Mouse (Mus musculus) left cerebral cortex, postnatal 14 days (tissue): ENCODE results near the gene Nanos2. TPM values are rescaled to one million over a fixed set of nuclear protein-coding genes. Genes with fewer than 3 reads are reported as not detected.

Experiments
- DNase-seq, 2 experiments: peaks; one replicate each; pipeline ENCODE4 v3.0.0; 2021 to 2022; ENCODE audit warnings: low spot score in 2 of 2, mixed read lengths in 1 of 2
- intact Hi-C: fragments of 180-260 bp; cut with DNase I; formaldehyde crosslinking; loops from one replicate; pipeline ENCODE4 v1.15.1; 2025
- total RNA-seq, 2 experiments: library from RNA; stranded (reverse); gene quantifications; 2 replicates each; pipeline ENCODE4 v1.2.3; 2021

The Nanos2 gene
- total RNA-seq, 2 experiments from 2014 or later = 0.42 to 0.75 TPM

- intact Hi-C loops = no loop called here
- DNase-seq = no peak
These were observed 23.4 kb downstream of the Nanos2 start for GRCm38 (mm10) chr7:19010581-19010980.

DNA sequence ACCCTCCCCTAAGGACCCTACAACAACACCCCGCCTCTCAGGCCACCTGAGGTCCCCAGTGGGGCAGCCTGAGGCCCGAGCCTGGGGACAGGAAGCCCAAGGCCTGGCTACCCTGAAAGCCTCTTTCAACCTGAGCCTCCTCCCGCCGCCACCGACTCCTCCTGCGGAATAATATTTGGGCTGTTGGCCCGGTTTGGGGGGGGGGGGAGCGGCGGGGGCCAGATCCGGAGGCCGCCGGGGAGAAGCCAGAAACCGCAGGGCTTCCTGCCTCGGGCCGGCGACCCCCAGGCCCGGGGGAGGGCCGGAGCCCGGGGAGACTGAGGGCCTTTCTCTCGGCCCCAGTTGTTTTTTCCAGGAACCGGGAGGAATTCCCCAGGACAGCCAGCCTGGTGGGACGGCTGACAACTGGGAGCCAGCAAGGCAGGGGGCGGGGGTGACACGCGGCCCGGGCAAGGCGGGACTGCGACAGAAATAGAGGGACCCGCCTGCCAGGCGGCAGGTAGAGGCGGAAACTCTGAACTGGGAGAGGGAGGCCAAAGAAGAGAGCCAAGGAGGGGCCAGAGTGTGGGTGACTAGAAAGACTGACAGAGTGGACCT is 24.9 kb downstream of the Nanos2 start:
- DNase-seq = no peak
- intact Hi-C loops = no loop called here

DNA sequence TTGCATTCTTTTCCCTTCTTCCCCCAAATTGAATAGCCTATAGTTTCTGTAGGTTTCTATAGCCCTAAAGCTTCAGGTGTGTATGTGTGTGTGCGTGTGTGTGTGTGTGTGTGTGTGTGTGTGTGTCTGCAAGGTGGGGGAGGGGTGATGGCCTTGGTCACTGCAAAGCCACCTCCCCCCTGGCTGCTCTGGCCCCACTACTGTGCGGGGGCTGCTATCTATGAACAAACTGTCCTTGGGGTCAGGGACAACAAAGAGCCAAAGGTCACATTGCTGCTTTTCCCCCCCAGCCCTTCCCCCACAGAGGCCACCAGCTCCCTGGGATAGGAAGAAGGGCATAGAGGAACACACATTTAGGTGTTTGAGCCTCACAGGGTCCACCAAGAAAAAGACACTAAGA is 25.7 kb downstream of the Nanos2 start:
- intact Hi-C loops = no loop called here
- DNase-seq = no peak

DNA sequence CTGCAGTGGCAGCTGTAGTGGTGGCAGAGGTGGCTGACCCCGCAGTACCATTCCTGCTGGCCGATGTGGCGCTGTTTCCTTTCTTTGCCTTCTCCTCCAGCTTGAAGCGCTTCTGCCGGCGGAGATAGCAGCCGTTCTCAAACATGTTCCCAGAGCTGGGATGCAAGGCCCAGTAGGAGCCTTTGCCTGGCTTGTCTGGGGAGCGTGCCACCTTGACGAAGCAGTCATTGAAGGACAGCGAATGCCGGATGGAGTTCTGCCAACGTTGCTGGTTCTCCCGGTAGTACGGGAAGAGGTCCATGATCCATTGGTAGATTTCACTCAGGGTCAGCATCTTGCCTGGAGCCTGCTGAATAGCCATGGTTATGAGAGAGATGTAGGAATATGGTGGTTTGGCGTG is 27.3 kb downstream of the Nanos2 start:
- no peak for DNase-seq
- intact Hi-C loops = no loop called here

DNA sequence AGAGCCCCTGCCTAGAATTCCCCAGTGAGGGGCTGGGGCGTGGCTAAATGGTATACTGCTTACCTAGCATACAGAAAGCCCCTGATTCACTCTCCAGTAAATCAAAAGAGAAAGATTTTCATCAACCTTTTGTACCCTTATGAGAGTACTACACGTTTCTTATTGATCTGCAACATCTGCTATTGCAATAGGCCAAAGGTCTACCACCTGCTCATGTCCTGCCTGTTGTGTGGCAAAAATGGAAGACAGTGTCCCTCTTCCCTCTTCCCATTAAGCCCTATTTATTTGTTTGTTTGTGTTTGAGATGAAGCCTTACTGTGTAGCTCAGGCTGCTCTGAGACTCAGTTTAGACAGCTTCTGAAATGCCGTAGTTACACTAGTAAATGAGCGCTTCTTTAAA is 28.8 kb downstream of the Nanos2 start:
- DNase-seq = no peak
- intact Hi-C loops = no loop called here

- DNase-seq = no peak
These were observed 30.7 kb downstream of the Nanos2 start for GRCm38 (mm10) chr7:19017909-19018308.

DNA sequence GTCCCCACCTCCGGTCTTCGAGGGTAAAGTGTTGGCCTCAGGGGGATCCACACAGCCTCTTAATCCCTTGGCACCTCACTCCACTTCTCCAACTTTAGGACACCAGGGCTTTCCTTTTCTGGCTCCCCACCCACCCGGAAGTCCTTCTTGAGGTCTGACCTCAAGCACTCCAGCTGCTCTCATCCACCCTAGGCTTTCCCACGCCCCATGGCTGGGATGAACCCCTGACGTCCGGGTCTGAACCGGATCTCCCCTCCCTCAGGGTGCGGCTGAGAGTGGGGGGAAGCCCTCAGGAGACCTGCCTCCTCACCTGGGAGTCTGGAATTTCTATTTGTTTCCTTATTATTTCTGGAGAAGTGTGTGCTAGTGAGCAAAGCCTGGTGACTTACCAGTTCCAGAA is 33.8 kb downstream of the Nanos2 start:
- DNase-seq = no peak
- intact Hi-C loops = no loop called here

More at GRCm38 (mm10) chr7:19017909-19018308, 30.7 kb downstream of the Nanos2 start:
- intact Hi-C loops = no loop called here

DNA sequence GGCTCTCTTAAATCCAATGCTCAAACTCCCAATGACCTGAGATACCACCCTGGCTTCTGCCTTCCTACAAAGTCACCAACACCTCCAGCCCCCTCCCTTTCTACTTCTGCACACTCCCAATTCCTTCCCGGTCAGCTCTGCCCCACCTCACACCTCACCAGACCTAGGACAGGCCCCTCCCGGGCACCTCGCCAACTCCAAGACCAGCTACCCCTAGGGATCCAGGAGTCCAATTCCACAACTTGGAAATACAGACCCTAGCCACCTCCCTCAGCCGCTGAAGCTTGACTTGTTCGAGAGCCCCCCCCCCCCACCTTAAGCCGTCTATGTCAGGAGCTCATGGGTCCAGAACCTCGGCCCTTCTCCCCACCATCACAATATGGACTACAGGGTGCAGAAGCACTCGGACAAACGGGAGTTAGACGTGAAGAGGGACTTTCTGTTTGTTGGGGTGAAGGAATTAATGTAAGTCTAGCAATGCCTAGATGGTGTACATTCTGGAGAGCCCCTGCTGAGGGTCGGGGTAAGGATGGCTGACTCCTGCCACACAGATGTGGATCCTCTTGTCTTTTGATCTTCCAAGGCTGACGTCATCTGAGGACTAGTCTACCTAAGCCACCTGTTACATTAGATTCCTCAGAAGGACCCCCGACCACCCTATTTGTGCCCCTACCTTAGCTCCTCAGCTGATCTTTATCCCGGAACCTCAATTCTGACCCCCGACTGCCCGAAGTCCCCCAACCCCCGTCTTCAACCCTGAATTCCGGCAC is 35.2 kb downstream of the Nanos2 start:
- no peak for DNase-seq
- intact Hi-C loops = no loop called here

- intact Hi-C loops = no loop called here
- DNase-seq = no peak
These were observed 36.2 kb downstream of the Nanos2 start, which contains the start of gene Foxa3 for GRCm38 (mm10) chr7:19023357-19023814. Foxa3 (minus strand) TSS chr7:19023538.

GRCm38 (mm10) chr7:19024096-19024506 is 36.9 kb downstream of the Nanos2 start, which contains the start of gene Sympk:
Sympk (plus strand) TSS chr7:19024377.
- intact Hi-C loops = no loop called here
- DNase-seq = peak; percentile 96

DNA sequence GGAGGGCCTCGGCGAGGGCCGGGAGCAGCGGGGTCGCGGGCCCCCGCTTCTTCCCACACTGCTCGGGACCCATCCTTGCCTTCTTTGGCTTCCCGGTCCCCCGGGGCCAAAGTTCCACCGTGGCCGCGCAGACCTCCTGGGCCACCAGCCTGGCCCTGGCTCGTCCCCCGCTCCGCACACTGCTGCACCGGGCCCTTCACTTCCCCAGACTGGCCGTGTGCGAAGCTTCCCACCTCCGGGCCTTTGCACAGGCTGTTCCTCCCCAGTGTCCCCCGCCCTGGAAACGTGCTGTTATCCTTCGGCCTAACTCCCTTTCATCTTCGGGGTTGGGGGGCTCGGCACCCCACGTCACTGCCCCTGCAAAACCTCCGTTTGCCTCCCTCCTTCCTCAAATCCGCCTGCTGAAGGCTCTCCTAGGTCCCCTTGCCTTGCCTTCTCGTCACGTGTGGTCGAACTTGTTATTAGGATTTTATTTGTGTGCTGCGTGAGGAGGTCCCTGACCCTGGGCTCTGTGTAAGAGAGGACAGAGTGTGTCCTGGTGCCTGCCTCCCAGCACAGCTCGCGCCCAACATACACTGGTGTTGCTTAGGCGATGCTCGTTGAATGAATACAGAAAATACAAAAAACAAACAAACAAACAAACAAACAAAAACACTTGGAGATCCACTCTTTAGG is 37.5 kb downstream of the Nanos2 start:
- peak in 1 of 2 experiments; percentile 35 for DNase-seq
- intact Hi-C loops = no loop called here

DNA sequence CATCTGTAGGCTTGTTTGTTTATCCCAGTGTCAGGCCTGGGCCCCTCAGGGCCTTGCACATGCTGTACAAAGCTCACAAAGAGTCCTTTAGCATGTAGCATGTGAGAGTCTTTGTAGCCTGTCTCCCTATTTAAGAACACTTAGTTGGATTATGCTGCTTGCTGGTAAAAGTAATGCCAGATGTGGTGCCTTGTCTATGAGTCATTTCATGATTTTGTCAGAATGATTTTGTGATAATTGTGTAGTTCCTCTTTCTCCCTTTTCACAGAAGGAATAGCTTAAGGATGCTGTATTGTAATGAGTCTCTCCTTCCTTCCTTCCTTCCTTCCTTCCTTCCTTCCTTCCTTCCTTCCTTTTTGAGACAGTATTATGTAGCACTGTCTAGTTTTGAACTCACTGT is 40.9 kb downstream of the Nanos2 start:
- no peak for DNase-seq
- intact Hi-C loops = no loop called here

DNA sequence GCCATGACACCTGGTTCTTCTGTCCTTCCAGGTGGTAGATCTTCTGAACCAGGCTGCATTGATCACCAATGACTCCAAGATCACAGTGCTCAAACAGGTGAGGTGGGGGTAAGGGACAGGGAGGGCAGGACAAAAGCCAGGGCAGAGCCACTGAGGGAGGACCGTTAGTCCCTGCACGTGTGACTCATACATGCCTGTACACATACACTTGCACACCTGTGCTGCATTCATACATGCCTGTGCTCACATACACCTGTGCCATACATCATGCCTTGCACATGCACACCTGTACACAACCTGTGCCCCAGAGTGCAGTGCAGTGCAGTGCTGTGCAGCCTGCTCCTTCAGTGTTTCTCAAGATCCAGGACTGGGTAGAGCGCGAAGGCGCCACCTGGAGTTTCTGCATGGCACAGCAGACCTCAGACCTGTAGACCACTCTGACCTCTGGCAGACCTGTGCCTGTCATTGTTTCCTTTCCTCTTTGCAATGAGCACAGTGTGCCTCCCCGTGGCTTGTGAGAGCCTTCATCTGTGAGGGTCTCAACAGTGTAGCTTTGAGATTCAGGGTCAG is 42.0 kb downstream of the Nanos2 start:
- peak in 1 of 2 experiments; percentile 51 for DNase-seq
- intact Hi-C loops = no loop called here

DNA sequence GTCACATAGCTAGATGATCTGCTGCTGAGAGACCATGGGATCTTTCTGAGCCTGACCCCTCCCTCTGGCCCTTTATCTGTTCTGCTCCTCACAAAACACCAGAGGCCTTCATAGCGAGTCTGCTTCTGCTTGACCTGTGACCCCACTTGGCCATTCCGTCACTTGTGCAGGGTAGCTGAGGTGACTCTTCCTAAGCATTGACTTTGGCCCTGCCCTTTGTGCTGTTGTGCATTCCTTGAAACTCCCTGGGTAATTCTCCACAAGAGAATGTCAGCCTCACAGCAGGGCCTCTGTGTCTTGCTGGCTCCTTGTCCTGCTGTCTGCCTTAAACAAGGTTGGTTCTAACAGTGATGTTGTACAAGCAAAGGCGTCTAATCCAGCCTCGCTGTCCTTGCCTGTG is 44.4 kb downstream of the Nanos2 start:
- intact Hi-C loops = loop anchor here (5.0 kb wide), 1 partner anchor 41 kb away; no protein-coding TSS in a partner anchor

More for the DNA sequence above, 44.4 kb downstream of the Nanos2 start:
- no peak for DNase-seq

Other genes with a start within 250 kb of the Nanos2 start
- gene Psg19, start 188.9 kb upstream of the Nanos2 start, total RNA-seq = not detected
- not detected for gene Psg17, start 165.8 kb upstream of the Nanos2 start, total RNA-seq
- gene Mill2, start 147.4 kb upstream of the Nanos2 start, total RNA-seq = 1 to 10 TPM; 1.3 to 2.0 TPM
- gene Pglyrp1, start 116.1 kb upstream of the Nanos2 start, total RNA-seq = 10 to 100 TPM; 25.1 to 34.5 TPM
- 10 to 100 TPM; 11.6 to 13.0 TPM for gene Ccdc61, start 77.0 kb upstream of the Nanos2 start, total RNA-seq
- gene Nova2, start 61.5 kb upstream of the Nanos2 start, total RNA-seq = 100 to 1,000 TPM; 105 to 110 TPM
- 10 to 100 TPM; 39.9 to 42.2 TPM for gene Mypop, start 3.8 kb downstream of the Nanos2 start, total RNA-seq
- 10 to 100 TPM; 42.5 to 45.2 TPM for gene Irf2bp1, start 16.6 kb downstream of the Nanos2 start, total RNA-seq
- not detected for gene Foxa3, start 36.1 kb downstream of the Nanos2 start, total RNA-seq
- 100 to 1,000 TPM; 106 to 109 TPM for gene Sympk, start 37.0 kb downstream of the Nanos2 start, total RNA-seq
- gene Rsph6a, start 67.3 kb downstream of the Nanos2 start, total RNA-seq = under 1 TPM; 0.29 to 0.49 TPM
- 100 to 1,000 TPM; 151 to 162 TPM for gene Dmwd, start 88.8 kb downstream of the Nanos2 start, total RNA-seq
- gene Dmpk, start 96.4 kb downstream of the Nanos2 start, total RNA-seq = 10 to 100 TPM; 34.3 to 36.7 TPM
- 1 to 10 TPM; 1.6 TPM for gene Six5, start 107.2 kb downstream of the Nanos2 start, total RNA-seq
- under 1 TPM; 0.48 to 0.76 TPM for gene Gm4969, start 131.0 kb downstream of the Nanos2 start, total RNA-seq
- gene Fbxo46, start 132.5 kb downstream of the Nanos2 start, total RNA-seq = 10 to 100 TPM; 11.5 to 12.6 TPM
- gene Qpctl, start 161.9 kb downstream of the Nanos2 start, total RNA-seq = 10 to 100 TPM; 19.6 to 21.9 TPM
- 10 to 100 TPM; 84.3 to 88.7 TPM for gene Snrpd2, start 162.3 kb downstream of the Nanos2 start, total RNA-seq
- gene Gipr, start 178.7 kb downstream of the Nanos2 start, total RNA-seq = 1 to 10 TPM; 1.6 to 2.8 TPM
- gene Eml2, start 189.0 kb downstream of the Nanos2 start, total RNA-seq = 100 to 1,000 TPM; 167 to 183 TPM
- 1 to 10 TPM; 5.2 to 5.5 TPM for gene Gpr4, start 225.1 kb downstream of the Nanos2 start, total RNA-seq
- gene Opa3, start 240.9 kb downstream of the Nanos2 start, total RNA-seq = 10 to 100 TPM; 40.0 to 43.9 TPM